Mouse (Mus musculus) MEL (cell line): ENCODE measurements around the gene Slc29a3.

Source experiments
- BHLHE40 ChIP-seq: IDR thresholded peaks from 2 replicates; pipeline ENCODE4 v1.6.1; 2012; ENCODE audit warnings: low read depth, mild to moderate bottlenecking, inconsistent platforms, low read length, improper control_type of control experiment, borderline replicate concordance
- CTCF ChIP-seq, 3 experiments: IDR thresholded peaks in 2 of 3; conservative IDR thresholded peaks in 1 of 3; 2 replicates each; pipeline ENCODE4 v1.5.1; 2011 to 2012; ENCODE audit warnings: low read length in 3 of 3, low read depth in 2 of 3, mild to moderate bottlenecking in 2 of 3, improper control_type of control experiment in 1 of 3, inconsistent platforms in 1 of 3, mixed read lengths in 1 of 3, moderate library complexity in 1 of 3; ENCODE audit not compliant: control insufficient read depth in 1 of 3, insufficient read depth in 1 of 3, poor library complexity in 1 of 3, severe bottlenecking in 1 of 3
- EP300 ChIP-seq, 2 experiments: IDR thresholded peaks; 2 replicates each; pipeline ENCODE4 v1.6.1; 2011; ENCODE audit warnings: improper control_type of control experiment in 2 of 2, low read length in 2 of 2, low read depth in 1 of 2, mild to moderate bottlenecking in 1 of 2
- GATA1 ChIP-seq: IDR thresholded peaks from 2 replicates; pipeline ENCODE4 v1.6.1; 2011; ENCODE audit warnings: low read depth, low read length, improper control_type of control experiment
- KAT2A ChIP-seq: conservative IDR thresholded peaks from 2 replicates; pipeline ENCODE4 v1.6.1; 2012; ENCODE audit warnings: low read depth, low read length, improper control_type of control experiment, inconsistent platforms
- MAZ ChIP-seq: IDR thresholded peaks from 2 replicates; pipeline ENCODE4 v1.6.1; 2012; ENCODE audit warnings: low read depth, mild to moderate bottlenecking, inconsistent platforms, low read length, improper control_type of control experiment
- MXI1 ChIP-seq: IDR thresholded peaks from 2 replicates; pipeline ENCODE4 v1.6.1; 2011; ENCODE audit warnings: mild to moderate bottlenecking, low read depth, low read length, improper control_type of control experiment
- NRF1 ChIP-seq: IDR thresholded peaks from 2 replicates; pipeline ENCODE4 v1.6.1; 2014; ENCODE audit warnings: low read depth, mild to moderate bottlenecking, inconsistent platforms, low read length, improper control_type of control experiment, moderate library complexity; ENCODE audit not compliant: poor library complexity, insufficient read depth, severe bottlenecking
- POLR2A ChIP-seq, 2 experiments: IDR thresholded peaks; 2 replicates each; pipeline ENCODE4 v1.6.1; 2011 to 2012; ENCODE audit warnings: low read length in 2 of 2, mild to moderate bottlenecking in 2 of 2, control low read depth in 1 of 2, improper control_type of control experiment in 1 of 2, low read depth in 1 of 2, moderate library complexity in 1 of 2; ENCODE audit not compliant: control insufficient read depth in 1 of 2, insufficient read depth in 1 of 2, poor library complexity in 1 of 2
- POLR2AphosphoS2 ChIP-seq: IDR thresholded peaks from 2 replicates; pipeline ENCODE4 v1.6.1; 2011; ENCODE audit warnings: low read length, improper control_type of control experiment
- POLR2AphosphoS5 ChIP-seq: IDR thresholded peaks from 2 replicates; pipeline ENCODE4 v1.6.1; 2012; ENCODE audit warnings: low read depth, borderline replicate concordance, mild to moderate bottlenecking, inconsistent platforms, low read length, moderate library complexity, mixed read lengths

- TF ChIP-seq BHLHE40 (no peak), CTCF (IDR thresholded peaks at IDR 0.05 in 2 of 3, conservative IDR thresholded peaks at IDR 0.05 in 1 of 3; ENCODE audit: control insufficient read depth in 1 of 3, insufficient read depth in 1 of 3, low read depth in 2 of 3, low read length in 3 of 3, poor library complexity in 1 of 3, severe bottlenecking in 1 of 3) (no peak), KAT2A (no peak), POLR2AphosphoS5 (no peak), MXI1 (no peak), NRF1 (no peak), EP300 (IDR thresholded peaks at IDR 0.05; ENCODE audit: low read depth in 1 of 2, low read length in 2 of 2) (no peak), GATA1 (no peak), MAZ (no peak), POLR2A (IDR thresholded peaks at IDR 0.05; ENCODE audit: control insufficient read depth in 1 of 2, insufficient read depth in 1 of 2, low read depth in 1 of 2, low read length in 2 of 2, poor library complexity in 1 of 2) (no peak), POLR2AphosphoS2 (no peak)
Observed at GRCm38 (mm10) chr10:60735737-60736136, 16.9 kb downstream of the Slc29a3 start.
